In genomic region chr10:127192057-127192328, GRCm38 (mm10) we compare ENCODE assay signal across 2 mouse cellular contexts. TPM values are rescaled to one million over a fixed set of nuclear protein-coding genes. Genes with fewer than 3 reads are reported as not detected.
"Had no signal": no experiment of that assay in that cellular context is flagged by ENCODE, and none has a peak within 500 bp of the region (broad histone marks: within the 10 kb centered on the region; RNA-seq: fewer than 3 reads in every experiment).

No protein-coding gene starts in this region.

RNA-seq across cellular contexts. Expression of gene Arhgef25, which starts 2.1 kb away (rescaled TPM):
- total RNA-seq: monocyte, adult 5-6 weeks; neutrophil, adult 5-6 weeks had no signal
